9 mouse cellular contexts compared by ENCODE assay signal in the genomic region with DNA sequence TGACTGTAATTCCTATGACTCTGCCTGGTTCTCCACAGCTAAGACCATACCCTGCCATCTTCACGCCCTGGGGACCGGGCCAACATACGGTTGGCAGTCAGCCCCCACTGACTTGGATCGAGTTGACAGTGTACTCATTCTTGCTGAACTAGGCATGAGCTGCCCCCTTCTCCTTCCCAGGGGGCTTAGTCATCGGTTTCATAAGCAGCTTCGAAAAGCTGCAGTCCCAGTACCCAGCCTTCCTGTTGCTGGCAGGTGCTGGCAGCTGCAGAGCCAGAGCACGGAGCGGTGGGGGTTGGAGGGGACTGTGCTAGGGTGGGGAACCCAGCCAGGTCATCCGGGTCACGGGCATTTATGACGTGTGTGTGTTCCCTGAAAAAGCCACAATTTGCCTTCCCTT. TPM values are rescaled to one million over a fixed set of nuclear protein-coding genes. Genes with fewer than 3 reads are reported as not detected.
A peak's percentile ranks its signal among the peaks of the same experiment; 100 is the strongest.
DNase-seq lines count a peak whose midpoint lies in the region; ATAC-seq and TF ChIP-seq lines count a peak whose summit lies in the region.
"Had no signal": no experiment of that assay in that cellular context is flagged by ENCODE, and none has a peak within 500 bp of the region (broad histone marks: within the 10 kb centered on the region; RNA-seq: fewer than 3 reads in every experiment).

No protein-coding gene starts in this region.

- no peaks in the 10 kb centered on the region for H3K27me3 ChIP-seq in hindbrain, embryonic 13.5 days
- H3K27me3 ChIP-seq in hindbrain, embryonic 10.5 days (ENCODE audit: insufficient read depth, poor library complexity, severe bottlenecking), result no peaks in the 10 kb centered on the region; the same call in 1 of the 2 replicates
- H3K27me3 ChIP-seq in E14TG2a.4 (ENCODE audit: insufficient read depth, low read length), result peaks cover 2% of the 10 kb centered on the region
- H3K27me3 ChIP-seq: heart, embryonic 15.5 days had no signal

- H3K4me3 ChIP-seq in hindbrain, embryonic 13.5 days, result no peak overlapping the region
- H3K4me3 ChIP-seq in hindbrain, embryonic 10.5 days, result no peak overlapping the region
- peak overlapping the region; percentile 64 for H3K4me3 ChIP-seq in E14TG2a.4 (replicated peaks; ENCODE audit: low read length)

- WGBS in hindbrain, embryonic 13.5 days, result 79% methylated on average over 11 of the region's 11 CpGs
- 91% methylated on average over 11 of the region's 11 CpGs for WGBS in hindbrain, embryonic 10.5 days

- H3K4me2 ChIP-seq in hindbrain, embryonic 13.5 days, result no peak overlapping the region

- ATAC-seq in hindbrain, embryonic 13.5 days (ENCODE audit: low FRiP score), result 0 out of 2 replicates have a peak, but pooled peaks have one; percentile 7
- ATAC-seq in common myeloid progenitor, adult 5-6 weeks (replicated peaks; ENCODE audit: low read depth, poor library complexity, severe bottlenecking), result peak; percentile 34

- H3K9ac ChIP-seq in hindbrain, embryonic 13.5 days, result no peak overlapping the region
- H3K9ac ChIP-seq: heart, embryonic 15.5 days had no signal

- intact Hi-C loops in heart, postnatal 25 days (cut with DNase I), result loop anchor here (5.0 kb wide), 1 partner anchor 61 kb away; no protein-coding TSS in a partner anchor

- peaks cover 20% of the 10 kb centered on the region for H3K4me1 ChIP-seq in hindbrain, embryonic 13.5 days (replicated peaks)
- peaks cover 9% of the 10 kb centered on the region for H3K4me1 ChIP-seq in hindbrain, embryonic 10.5 days (replicated peaks)
- H3K4me1 ChIP-seq in E14TG2a.4 (replicated peaks; ENCODE audit: low read depth, low read length), result peaks cover 25% of the 10 kb centered on the region

- DNase-seq in hindbrain, embryonic 10.5 days (ENCODE audit: low spot score), result no peak
- peak; percentile 37 for DNase-seq in heart, postnatal 25 days (ENCODE audit: low spot score)
- peak; percentile 30 for DNase-seq in lung, postnatal 36 days
- DNase-seq in thymus, postnatal 25 days, result peak; percentile 73
- DNase-seq in natural killer cell, adult 2 months (ENCODE audit: low spot score in 2 of 2), result no peak

- no peak overlapping the region for H3K27ac ChIP-seq in hindbrain, embryonic 13.5 days
- H3K27ac ChIP-seq in hindbrain, embryonic 10.5 days, result no peak overlapping the region

- no peaks in the 10 kb centered on the region for H3K36me3 ChIP-seq in hindbrain, embryonic 13.5 days
- no peaks in the 10 kb centered on the region for H3K36me3 ChIP-seq in hindbrain, embryonic 10.5 days
- no peaks in the 10 kb centered on the region for H3K36me3 ChIP-seq in E14TG2a.4 (ENCODE audit: insufficient read depth, low read length)
- H3K36me3 ChIP-seq: heart, embryonic 15.5 days had no signal

- no peak for TF ChIP-seq CTCF in E14TG2a.4 (conservative IDR thresholded peaks at IDR 0.05; ENCODE audit: low read length)

- H3K9me3 ChIP-seq in hindbrain, embryonic 13.5 days, result no peaks in the 10 kb centered on the region
- no peaks in the 10 kb centered on the region for H3K9me3 ChIP-seq in hindbrain, embryonic 10.5 days
- H3K9me3 ChIP-seq in E14TG2a.4 (ENCODE audit: low read length), result no peaks in the 10 kb centered on the region
- H3K9me3 ChIP-seq: heart, embryonic 15.5 days had no signal

RNA-seq across cellular contexts. Expression of a gene that starts 27.5 kb away (rescaled TPM):
- polyA plus RNA-seq in hindbrain, embryonic 13.5 days (2015; fragmentation: Nextera tagmentation; extraction: Ambion mirVana), result 0.32 and 0.42 TPM in 2 replicates
- 0.25 TPM in 1 of 2 replicates, not detected in the other for polyA plus RNA-seq in hindbrain, embryonic 10.5 days (2016; fragmentation: Nextera tagmentation; extraction: Ambion mirVana)
- total RNA-seq in common myeloid progenitor, adult 5-6 weeks (2017), result 16.7 and 20.9 TPM in 2 replicates
- total RNA-seq in heart, postnatal 25 days (2021), result 1 to 10 TPM; 8.8 to 9.2 TPM

Comparison
In these comparisons a context has a peak if more than half of its experiments do, and no peak if none do; other contexts are left out.
1. DNase-seq: peak in heart, postnatal 25 days (single experiment), lung, postnatal 36 days (single experiment) and thymus, postnatal 25 days (single experiment); none in hindbrain, embryonic 10.5 days (single experiment) and natural killer cell, adult 2 months (0 of 2).